Mouse (Mus musculus) cerebellum, postnatal 36 days (tissue): ENCODE measurements around the gene Dnajc11.

Source experiments
- DNase-seq, 2 experiments: peaks; one replicate each; pipeline ENCODE4 v3.0.0; 2021 to 2022; ENCODE audit warnings: mixed read lengths in 2 of 2

The Dnajc11 gene

DNA sequence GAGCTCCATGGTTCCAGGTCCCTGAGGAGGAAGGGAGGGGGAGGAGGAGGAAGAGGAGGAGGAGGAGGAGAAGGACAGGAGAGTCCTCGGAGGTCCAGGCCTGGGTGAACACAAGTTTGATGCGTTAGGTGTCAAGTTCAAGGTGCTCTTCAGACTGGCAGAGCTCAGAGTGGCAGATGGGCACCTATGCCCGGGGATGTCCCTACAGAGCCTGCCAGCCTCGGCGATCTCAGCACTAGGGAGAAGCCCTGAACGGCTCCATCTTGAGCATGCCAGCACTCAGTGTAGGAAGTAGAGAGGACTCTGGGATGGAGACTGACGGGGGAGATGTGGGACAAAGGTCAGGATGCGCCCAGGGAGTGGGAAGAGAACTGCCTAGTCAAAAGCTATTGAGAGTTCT lies 53.2 kb downstream of the Dnajc11 start:
- DNase-seq, result peak in 1 of 2 experiments; percentile 43

DNA sequence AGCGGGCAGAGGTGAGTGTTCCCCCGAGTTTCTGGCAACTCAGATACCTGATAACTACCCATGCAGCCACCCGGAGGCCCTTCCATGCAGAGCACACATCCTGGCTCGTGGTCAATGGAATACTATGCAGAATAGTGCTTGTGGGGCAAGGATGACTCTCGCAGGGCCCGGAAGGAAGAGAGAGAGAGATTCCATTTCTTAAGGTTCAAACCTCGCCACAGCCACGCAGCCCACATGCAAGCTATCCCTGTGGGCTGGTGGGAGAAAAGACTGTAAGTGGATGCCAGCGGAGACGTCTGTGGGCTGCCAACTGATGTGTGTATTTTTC lies 54.5 kb downstream of the Dnajc11 start:
- DNase-seq, result no peak

DNA sequence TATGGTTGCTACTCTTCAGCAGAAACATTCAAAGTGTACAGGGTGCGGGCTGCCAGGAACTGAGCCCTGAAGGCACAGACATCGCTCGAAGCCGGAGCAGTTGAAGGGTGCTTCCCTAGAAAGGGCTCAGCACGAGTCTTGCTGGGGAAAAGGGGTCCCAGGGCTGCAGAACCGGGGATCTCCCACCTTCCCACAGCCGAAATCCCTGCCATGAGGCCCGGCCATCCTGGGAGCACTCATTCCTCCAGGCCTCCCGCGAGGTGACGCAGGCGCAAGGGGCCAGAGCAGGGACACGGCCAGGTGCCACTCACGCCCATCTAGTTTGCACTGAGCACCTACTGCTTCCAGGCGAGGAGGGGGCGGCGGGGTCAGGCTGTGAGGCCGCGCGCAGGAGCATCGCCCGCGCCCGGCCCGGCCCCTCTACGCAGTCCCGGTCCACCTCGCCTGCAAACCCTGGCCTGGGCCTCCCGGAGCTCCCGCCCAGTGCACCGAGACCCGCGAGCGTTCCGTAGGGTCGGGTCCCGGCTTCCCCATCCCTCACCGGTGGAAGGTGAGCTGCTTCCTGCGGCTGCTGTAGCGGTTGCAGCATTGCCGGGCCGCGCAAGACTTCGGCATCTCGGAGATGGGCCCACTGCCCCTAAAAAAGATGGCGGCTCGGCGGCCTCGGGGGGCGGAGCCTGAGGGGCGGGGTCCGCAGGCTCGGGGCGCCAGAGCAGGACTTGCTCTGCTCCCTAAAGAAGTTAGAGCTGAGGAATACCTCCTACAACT lies 55.0 kb downstream of the Dnajc11 start, which contains the start of gene Thap3:
Thap3 (minus strand) TSS at position 656 of the 768 bp plus-strand sequence.
- peak; percentile 80 to 81 for DNase-seq

DNA sequence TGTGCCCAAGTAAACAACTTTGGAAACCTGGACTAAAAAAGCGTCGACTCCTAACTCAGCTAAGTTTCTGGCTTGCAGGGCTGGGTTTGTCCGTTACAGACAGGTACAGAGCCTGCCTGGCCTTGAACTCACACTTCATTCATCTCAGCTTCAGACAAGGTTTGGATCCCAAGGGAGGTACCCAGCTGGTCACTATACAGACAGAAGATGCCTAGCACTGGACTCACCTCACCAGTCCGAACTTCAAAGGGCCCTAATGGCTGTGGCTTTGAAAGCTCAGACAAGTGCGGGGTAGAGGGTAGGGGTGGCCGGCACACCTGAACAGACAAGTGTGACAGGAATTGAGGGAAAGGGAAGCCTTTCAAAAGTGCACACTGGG lies 55.6 kb downstream of the Dnajc11 start:
- DNase-seq, result no peak

DNA sequence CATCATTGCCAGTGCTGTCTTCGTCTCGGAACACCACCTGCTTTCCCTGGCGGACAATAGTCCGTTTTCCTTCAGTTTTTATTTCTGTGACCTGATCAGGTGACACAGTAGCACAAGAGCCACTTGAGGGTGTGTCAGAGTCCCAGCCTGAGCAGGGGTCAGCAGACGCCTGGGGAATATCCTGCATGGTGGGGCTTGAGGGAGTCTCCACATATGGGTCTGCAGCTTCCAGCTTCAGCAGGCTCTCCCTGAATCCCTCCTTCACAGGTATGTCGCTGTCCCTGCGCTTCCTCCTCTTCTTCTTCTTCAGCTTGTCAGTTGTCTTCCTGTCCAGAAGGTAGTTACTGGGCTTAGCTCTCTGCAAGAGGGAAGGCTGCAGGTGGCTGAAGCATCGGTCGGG lies 58.6 kb downstream of the Dnajc11 start:
- DNase-seq, result no peak

- no peak for DNase-seq
Observed at GRCm38 (mm10) chr4:151993035-151993434, 59.5 kb downstream of the Dnajc11 start.

DNA sequence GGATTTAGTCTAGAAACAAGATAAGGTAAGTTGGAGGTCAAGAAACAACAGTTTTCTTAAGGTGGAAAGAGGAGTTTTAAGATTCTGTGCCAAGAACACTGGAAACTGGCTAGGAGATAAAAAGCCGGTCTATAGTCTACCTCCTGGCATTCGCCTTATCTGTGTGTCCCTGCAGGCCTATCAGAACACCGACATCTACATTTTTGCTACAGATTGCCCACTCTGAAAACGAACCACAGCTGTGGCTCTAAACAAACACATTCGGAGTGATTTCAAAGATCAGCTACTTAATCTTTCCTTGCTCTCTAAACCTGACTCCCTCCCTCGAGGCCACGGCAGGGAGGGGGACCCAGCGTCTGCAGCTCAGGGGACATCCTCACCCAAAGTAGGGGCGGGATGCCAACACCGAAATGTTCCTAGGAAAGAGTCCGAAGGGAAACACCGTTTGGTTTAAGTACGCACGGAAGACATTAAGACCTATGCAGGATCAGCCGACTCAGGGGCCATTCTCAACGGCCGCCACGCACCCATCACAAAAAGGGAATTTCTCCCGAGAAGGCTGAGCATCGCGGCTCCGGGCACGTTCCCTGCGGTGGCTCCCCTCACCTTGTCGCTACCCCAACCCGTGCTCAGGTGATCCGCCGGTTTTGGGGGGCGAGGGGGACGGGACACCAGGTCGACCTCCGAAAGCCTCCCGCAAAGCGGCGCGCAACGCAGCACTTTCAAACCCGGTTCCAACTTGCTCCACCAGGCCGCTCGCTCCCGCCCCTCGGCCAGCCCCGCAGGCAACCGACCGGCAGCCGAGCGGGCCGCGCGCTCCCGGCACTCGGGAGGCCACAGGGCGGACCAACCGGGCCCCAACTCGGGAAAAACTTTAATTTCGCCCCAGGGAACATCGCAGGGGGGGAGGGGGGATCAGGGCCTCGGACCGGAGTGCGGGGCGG lies 61.0 kb downstream of the Dnajc11 start:
- peak in 1 of 2 experiments; percentile 49 for DNase-seq

GRCm38 (mm10) chr4:151995371-151996172 lies 62.1 kb downstream of the Dnajc11 start:
- peak in 1 of 2 experiments; percentile 37 for DNase-seq

DNA sequence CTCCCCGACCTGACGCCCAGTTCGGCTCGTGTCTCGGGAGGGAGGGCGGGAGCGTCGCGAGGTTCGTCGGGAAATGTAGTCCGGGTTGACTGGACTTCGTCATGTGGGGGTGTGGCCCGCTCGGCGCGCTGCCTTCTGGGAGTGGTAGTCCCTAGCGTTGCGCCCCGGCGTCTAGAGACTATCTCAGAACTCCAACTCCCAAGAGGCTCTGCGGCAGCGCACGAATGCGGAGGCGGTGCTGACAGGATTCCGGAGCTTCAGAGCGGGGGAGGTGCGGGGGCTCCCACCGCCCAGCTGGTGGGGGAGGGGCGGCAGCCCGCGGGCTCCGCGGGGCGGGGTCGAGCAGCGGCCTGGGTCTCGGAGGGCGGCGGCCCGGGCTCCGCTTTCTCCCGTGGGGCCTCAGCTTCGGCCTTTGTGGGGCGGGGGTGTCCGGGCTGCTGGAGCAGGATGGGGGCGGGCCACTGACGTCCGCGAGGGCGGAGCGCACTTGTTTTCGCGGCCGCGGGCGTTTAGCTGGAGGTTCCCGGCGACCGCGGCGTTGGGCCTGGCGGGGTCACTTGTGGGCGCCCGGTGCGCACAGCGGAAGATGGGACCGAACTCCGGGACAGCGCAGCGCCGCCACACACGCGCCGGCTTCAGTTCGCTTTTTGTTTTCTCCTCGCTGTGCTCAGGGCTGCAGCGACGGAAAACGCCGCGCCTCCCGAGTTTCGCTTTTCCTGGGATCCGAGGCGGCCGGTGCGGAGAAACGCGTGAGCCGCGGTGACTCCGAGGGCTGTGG lies 62.9 kb downstream of the Dnajc11 start, which contains the start of gene Phf13:
Phf13 (minus strand) TSS at position 86 of the 778 bp plus-strand sequence.
- peak; percentile 98 to 99 for DNase-seq

DNA sequence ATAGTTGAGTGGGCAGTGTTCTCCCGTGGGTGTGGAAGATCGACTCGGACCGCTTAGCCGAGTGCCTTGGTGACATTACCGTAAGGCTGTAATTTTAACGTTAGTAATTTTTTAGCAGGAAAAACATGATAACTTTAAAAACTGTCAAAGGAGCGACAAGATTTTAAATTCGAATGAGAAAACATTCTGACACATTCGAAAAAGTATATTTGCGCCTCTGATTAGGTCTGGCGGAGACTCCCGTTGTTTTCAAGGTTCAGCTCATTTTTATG lies 63.4 kb downstream of the Dnajc11 start:
- DNase-seq, result no peak

DNA sequence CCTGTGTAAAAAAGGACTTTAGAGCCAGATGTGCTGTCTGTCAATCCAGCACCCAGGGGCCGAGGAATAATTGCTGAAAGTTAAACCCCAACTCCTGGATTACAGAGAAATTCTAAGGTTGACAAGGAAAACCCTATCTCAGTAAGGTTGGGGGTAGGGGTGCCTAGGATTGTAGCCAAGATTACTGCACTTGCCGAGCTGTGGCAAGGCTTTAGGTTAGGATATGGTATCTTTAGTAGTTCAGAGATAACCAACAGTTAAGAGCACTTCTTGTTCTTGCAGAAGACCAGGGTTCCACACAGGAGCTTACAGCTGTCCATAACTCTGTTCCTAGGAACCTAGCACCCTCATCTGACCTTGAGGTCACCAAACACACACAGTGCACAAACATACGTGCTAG lies 64.2 kb downstream of the Dnajc11 start:
- no peak for DNase-seq

DNA sequence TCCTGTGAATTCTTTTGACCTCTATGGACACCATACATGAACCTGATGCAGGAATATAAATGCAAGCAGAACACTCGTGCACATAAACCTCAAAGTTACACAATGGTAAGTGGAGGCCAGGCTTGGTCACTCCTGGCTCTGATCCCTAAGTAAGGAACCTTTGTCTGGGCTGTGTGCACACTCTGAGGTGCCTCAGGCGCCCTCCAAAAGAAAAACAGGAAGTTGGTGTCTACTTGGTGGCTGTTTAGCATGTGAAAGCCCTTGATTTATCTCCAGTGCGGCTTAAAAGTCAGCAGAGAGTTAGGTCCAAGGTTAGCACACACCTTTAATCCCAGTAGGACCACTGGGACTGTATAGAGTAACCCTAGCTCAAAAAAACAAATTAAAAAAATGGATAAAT lies 66.0 kb downstream of the Dnajc11 start:
- no peak for DNase-seq

- DNase-seq, result no peak
Observed at GRCm38 (mm10) chr4:152000906-152001305, 67.4 kb downstream of the Dnajc11 start.

DNA sequence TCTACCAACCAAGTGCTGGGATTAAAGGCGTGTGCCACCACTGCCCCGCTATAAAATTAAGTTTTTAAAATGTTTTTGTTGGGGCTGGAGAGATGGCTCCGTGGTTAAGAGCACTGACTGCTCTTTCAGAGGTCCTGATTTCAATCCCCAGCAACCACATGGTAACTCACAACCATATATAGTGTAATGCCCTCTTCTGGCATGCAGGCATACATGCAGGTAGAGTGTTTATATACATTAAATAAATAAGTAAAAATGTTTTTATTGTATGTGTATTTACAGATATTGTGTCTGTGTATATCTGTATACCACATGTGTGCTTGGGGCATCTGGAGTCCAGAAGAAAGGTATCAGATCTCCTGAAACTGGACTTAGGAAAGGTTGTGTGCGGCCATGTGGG lies 67.8 kb downstream of the Dnajc11 start:
- no peak for DNase-seq

- no peak for DNase-seq
Observed at GRCm38 (mm10) chr4:152002063-152002462, 68.6 kb downstream of the Dnajc11 start.

DNA sequence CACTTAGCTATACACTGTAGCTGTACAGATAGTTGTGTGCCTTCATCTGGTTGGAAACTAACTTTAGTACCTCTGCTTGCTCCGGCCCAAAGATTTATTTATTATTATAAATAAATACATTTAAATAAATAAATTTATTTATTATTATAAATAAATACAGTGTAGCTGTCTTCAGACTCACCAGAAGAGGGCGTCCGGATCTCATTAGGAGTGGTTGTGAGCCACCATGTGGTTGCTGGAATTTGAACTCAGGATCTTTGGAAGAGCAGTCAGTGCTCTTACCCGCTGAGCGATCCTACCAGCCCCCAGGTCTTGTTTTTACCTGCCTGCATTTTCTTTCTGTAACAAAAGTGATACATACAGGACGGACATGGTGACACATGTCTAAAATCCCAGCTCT lies 72.6 kb downstream of the Dnajc11 start:
- DNase-seq, result no peak

DNA sequence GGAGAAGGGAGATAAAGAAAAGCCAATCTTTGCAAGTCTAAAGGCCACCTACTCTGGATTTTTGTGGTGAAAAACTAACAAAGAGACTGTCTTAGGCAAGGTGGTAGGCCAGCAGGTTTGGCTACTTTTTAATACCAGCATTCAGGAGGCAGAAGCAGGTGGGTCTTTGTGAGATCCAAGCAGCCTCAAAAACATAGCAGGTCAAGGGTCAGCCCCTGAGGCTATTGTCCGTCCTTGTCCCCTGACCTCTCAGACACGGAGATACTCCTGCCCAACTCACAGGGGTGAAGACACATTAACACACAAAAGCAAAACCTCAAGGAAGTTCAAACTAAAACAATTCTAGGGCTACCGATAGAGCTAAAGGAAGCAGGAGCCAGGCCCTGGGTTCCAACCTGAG lies 73.3 kb downstream of the Dnajc11 start:
- DNase-seq, result no peak

GRCm38 (mm10) chr4:152007481-152008147 lies 74.1 kb downstream of the Dnajc11 start:
- DNase-seq, result no peak

DNA sequence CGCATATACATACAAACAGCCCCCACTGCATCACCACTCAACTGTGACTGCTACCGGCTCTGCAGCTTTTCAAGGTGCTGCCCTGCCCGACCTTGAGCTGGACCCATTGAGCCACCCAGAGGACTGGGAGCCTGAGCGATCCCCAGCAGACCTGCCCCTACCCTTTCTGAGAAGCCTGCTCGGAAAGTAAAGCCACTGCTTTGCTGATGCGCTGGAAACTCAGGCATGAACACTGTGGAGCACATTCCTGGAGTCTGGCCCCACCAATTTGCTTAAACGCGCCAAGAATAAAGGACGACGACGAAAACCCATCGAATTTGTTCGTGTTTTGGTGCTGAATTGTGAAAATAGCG lies 74.6 kb downstream of the Dnajc11 start:
- DNase-seq, result no peak

DNA sequence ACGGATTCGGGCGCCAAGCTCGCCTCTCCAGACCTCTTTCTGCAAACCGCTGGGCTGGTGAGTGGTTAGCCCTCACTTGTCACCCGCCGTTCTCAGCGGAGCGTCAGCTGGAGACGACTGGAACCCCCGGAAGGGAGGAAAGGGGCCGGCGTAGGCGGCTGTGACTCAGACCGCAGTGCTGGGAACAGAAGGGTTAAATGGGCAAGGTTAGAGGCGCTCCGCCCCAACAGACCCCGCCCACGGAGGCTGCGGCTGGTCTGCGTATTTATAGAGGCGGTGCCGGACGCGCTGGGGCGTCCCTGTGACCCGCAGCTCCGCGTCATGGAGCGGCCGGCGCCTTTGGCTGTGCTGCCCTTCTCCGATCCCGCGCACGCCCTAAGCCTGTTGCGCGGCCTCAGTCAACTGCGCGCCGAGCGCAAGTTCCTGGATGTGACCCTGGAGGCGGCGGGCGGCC lies 75.2 kb downstream of the Dnajc11 start, which contains the start of gene Klhl21:
Klhl21 (plus strand) TSS at position 182 of the 454 bp plus-strand sequence.
- peak; percentile 91 to 93 for DNase-seq
